Mouse (Mus musculus): Measurements from ENCODE around the gene Pknox2.

Pknox2 gene

DNA sequence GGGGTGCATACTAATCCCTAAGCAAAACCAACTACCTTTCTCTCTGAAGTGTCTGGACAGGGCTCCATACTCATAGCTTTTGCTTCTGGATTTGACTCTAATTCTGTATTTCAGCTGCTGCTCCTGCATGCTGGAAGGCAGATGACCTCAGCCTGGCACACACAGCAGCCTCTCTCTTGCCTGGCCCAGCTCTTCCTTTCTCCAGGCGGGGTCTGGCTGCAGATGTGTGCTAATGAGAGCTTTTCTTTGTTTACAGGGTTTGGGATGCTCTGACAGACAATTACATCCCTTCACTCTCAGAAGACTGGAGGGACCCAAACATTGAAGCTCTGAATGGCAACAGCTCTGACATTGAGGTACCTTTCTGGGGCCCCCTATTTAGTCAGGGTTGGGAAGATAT, 297.1 kb downstream of the Pknox2 start:
- no peak for DNase-seq (ENCODE audit: inconsistent age in 2 of 2, low spot score in 1 of 2)

DNA sequence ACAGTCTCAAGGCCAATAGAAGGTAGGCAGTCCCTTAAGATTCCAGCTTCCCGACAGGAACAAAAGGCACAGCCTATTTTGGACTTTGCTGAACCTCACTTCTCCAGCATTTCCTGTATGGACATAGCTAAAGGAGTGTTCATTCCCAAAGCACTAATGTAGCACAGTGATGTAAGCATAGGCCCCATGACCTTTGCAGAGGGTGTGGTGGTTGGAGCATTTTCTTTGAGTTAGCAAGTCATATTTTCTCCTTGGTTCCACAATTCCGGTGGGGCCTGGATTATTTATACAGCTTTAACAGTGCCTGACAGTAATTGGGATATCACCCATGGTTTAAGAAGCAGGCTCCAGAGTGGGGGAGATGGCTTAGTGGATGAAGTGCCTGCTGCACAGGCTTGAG, 298.5 kb downstream of the Pknox2 start:
- no peak for DNase-seq (ENCODE audit: inconsistent age in 2 of 2, low spot score in 1 of 2)

- DNase-seq (ENCODE audit: inconsistent age in 2 of 2, low spot score in 1 of 2): no peak
Observed at GRCm38 (mm10) chr9:36846346-36846745, 300.9 kb downstream of the Pknox2 start.
